Mouse (Mus musculus) kidney, embryonic 16.5 days (tissue): ENCODE measurements at regions not wholly inside any gene's neighbourhood (a gene's known extent, or its start where the extent isn't known, plus 50 kb on each side); places are given as distances from the start of the nearest gene placed in this dataset.

Experiments
- ATAC-seq: fragments of 200-750 bp; cut with Nextera tagmentation; 2 replicates; pipeline ENCODE4 v1.8.0; 2017; ENCODE audit warnings: moderate TSS enrichment; ENCODE audit not compliant: low FRiP score, low TSS enrichment
- H3K27ac ChIP-seq: fragments of 300-500 bp; sonication (generic); 2 replicates; pipeline ENCODE4 v1.5.1; 2014; ENCODE audit warnings: low read length
- H3K27me3 ChIP-seq: fragments of 300-500 bp; sonication (generic); 2 replicates; pipeline ENCODE4 v1.6.1; 2014; ENCODE audit warnings: low read length, control low read depth, mixed read lengths; ENCODE audit not compliant: insufficient read depth
- H3K36me3 ChIP-seq: fragments of 300-500 bp; sonication (generic); 2 replicates; pipeline ENCODE4 v1.6.1; 2014; ENCODE audit warnings: low read length, control low read depth, mixed read lengths; ENCODE audit not compliant: insufficient read depth
- H3K4me1 ChIP-seq: fragments of 300-500 bp; sonication (generic); 2 replicates; pipeline ENCODE4 v1.6.1; 2014; ENCODE audit warnings: low read length, control low read depth, mixed read lengths; ENCODE audit not compliant: insufficient read depth
- H3K4me2 ChIP-seq: fragments of 300-500 bp; sonication (generic); replicated peaks from 2 replicates; pipeline ENCODE4 v1.6.1; 2014; ENCODE audit warnings: low read depth, low read length
- H3K4me3 ChIP-seq: fragments of 300-500 bp; sonication (generic); 2 replicates; pipeline ENCODE4 v1.5.1; 2014; ENCODE audit warnings: mild to moderate bottlenecking, low read length
- H3K9ac ChIP-seq: fragments of 300-500 bp; sonication (generic); replicated peaks from 2 replicates; pipeline ENCODE4 v1.6.1; 2014; ENCODE audit warnings: low read length
- H3K9me3 ChIP-seq: fragments of 300-500 bp; sonication (generic); 2 replicates; pipeline ENCODE4 v1.6.1; 2016; ENCODE audit warnings: low read length, control low read depth
- WGBS: fragments of 180-500 bp; shearing (Covaris S2); extraction: QIAGEN DNeasy Blood & Tissue Kit; methylation state at CpG from one replicate; pipeline ENCODE4 v1.1.7; 2014; 5-methylcytosine and 5-hydroxymethylcytosine counted together

- H3K4me1 ChIP-seq: no peaks in the 10 kb centered on the region
- H3K4me2 ChIP-seq: peak overlapping the region; percentile 44
- H3K27me3 ChIP-seq: no peaks in the 10 kb centered on the region
- no peaks in the 10 kb centered on the region for H3K9me3 ChIP-seq
- no peaks in the 10 kb centered on the region for H3K36me3 ChIP-seq
- ATAC-seq: peak; percentile 63; the same call in 1 of the 2 replicates
- no peak overlapping the region for H3K27ac ChIP-seq
- peak overlapping the region; percentile 17; the same call in 1 of the 2 replicates for H3K4me3 ChIP-seq
- H3K9ac ChIP-seq: no peak overlapping the region
- WGBS: 27% methylated on average over 13 of the region's 13 CpGs
Observed at GRCm38 (mm10) chr14:114790946-114791830, 300.8 kb upstream of the Gpc5 start.

GRCm38 (mm10) chr14:114791831-114792224 is 300.2 kb upstream of the Gpc5 start:
- 63% methylated on average over 4 of the region's 4 CpGs for WGBS
- Histone ChIP-seq H3K4me2 (no peak overlapping the region), H3K9ac (no peak overlapping the region), H3K4me3 (no peak overlapping the region), H3K9me3 (no peaks in the 10 kb centered on the region), H3K36me3 (no peaks in the 10 kb centered on the region), H3K27me3 (no peaks in the 10 kb centered on the region), H3K4me1 (no peaks in the 10 kb centered on the region), H3K27ac (no peak overlapping the region)
- no peak for ATAC-seq

GRCm38 (mm10) chr14:114804643-114805042 is 287.4 kb upstream of the Gpc5 start:
- ATAC-seq: no peak
- no peak overlapping the region for H3K4me2 ChIP-seq
- 66% methylated on average over 11 of the region's 11 CpGs for WGBS
- H3K9me3 ChIP-seq: no peaks in the 10 kb centered on the region
- H3K27me3 ChIP-seq: no peaks in the 10 kb centered on the region
- no peaks in the 10 kb centered on the region for H3K36me3 ChIP-seq
- no peak overlapping the region for H3K9ac ChIP-seq
- no peak overlapping the region for H3K27ac ChIP-seq
- no peaks in the 10 kb centered on the region for H3K4me1 ChIP-seq
- H3K4me3 ChIP-seq: no peak overlapping the region

- H3K9me3 ChIP-seq: no peaks in the 10 kb centered on the region
- H3K27ac ChIP-seq: no peak overlapping the region
- H3K4me3 ChIP-seq: no peak overlapping the region
- H3K36me3 ChIP-seq: no peaks in the 10 kb centered on the region
- no peak overlapping the region for H3K9ac ChIP-seq
- no peak overlapping the region for H3K4me2 ChIP-seq
- no peaks in the 10 kb centered on the region for H3K27me3 ChIP-seq
- no peak for ATAC-seq
- no peaks in the 10 kb centered on the region for H3K4me1 ChIP-seq
- WGBS: 86% methylated on average over 2 of the region's 2 CpGs
Observed at GRCm38 (mm10) chr14:114808621-114809020, 283.4 kb upstream of the Gpc5 start.

GRCm38 (mm10) chr14:114820677-114821076 is 271.3 kb upstream of the Gpc5 start:
- ATAC-seq: no peak
- WGBS: 24% methylated on average over 1 of the region's 1 CpGs
- H3K9ac ChIP-seq: no peak overlapping the region
- H3K27me3 ChIP-seq: no peaks in the 10 kb centered on the region
- no peak overlapping the region for H3K4me2 ChIP-seq
- H3K9me3 ChIP-seq: no peaks in the 10 kb centered on the region
- H3K4me1 ChIP-seq: no peaks in the 10 kb centered on the region
- no peaks in the 10 kb centered on the region for H3K36me3 ChIP-seq
- 0 out of 2 replicates have a peak overlapping the region, but pooled peaks have one; percentile 17 for H3K27ac ChIP-seq
- H3K4me3 ChIP-seq: no peak overlapping the region

GRCm38 (mm10) chr14:114821098-114821594 is 270.9 kb upstream of the Gpc5 start:
- H3K36me3 ChIP-seq: no peaks in the 10 kb centered on the region
- WGBS: 20% methylated on average over 2 of the region's 2 CpGs
- no peaks in the 10 kb centered on the region for H3K9me3 ChIP-seq
- no peak overlapping the region for H3K4me3 ChIP-seq
- H3K4me2 ChIP-seq: no peak overlapping the region
- ATAC-seq: peak; percentile 59; the same call in 1 of the 2 replicates
- no peak overlapping the region for H3K27ac ChIP-seq
- H3K9ac ChIP-seq: no peak overlapping the region
- H3K4me1 ChIP-seq: no peaks in the 10 kb centered on the region
- no peaks in the 10 kb centered on the region for H3K27me3 ChIP-seq

- Histone ChIP-seq H3K27me3 (no peaks in the 10 kb centered on the region), H3K9ac (no peak overlapping the region), H3K27ac (no peak overlapping the region), H3K4me3 (no peak overlapping the region), H3K36me3 (no peaks in the 10 kb centered on the region), H3K9me3 (no peaks in the 10 kb centered on the region), H3K4me1 (no peaks in the 10 kb centered on the region), H3K4me2 (no peak overlapping the region)
- 0 out of 2 replicates have a peak, but pooled peaks have one; percentile 27 for ATAC-seq
- 88% methylated on average over 5 of the region's 5 CpGs for WGBS
Observed at GRCm38 (mm10) chr14:114821672-114822071, 270.3 kb upstream of the Gpc5 start.

GRCm38 (mm10) chr14:114826662-114827321 is 265.2 kb upstream of the Gpc5 start:
- ATAC-seq: no peak
- Histone ChIP-seq H3K36me3 (no peaks in the 10 kb centered on the region), H3K4me3 (no peak overlapping the region), H3K9me3 (no peaks in the 10 kb centered on the region), H3K4me1 (no peaks in the 10 kb centered on the region), H3K4me2 (no peak overlapping the region), H3K27me3 (no peaks in the 10 kb centered on the region), H3K9ac (no peak overlapping the region), H3K27ac (no peak overlapping the region)
- WGBS: 70% methylated on average over 10 of the region's 10 CpGs

- H3K9ac ChIP-seq: no peak overlapping the region
- WGBS: 53% methylated on average over 2 of the region's 2 CpGs
- H3K4me2 ChIP-seq: no peak overlapping the region
Observed at GRCm38 (mm10) chr14:114829310-114829709, 262.7 kb upstream of the Gpc5 start.

More at GRCm38 (mm10) chr14:114829310-114829709, 262.7 kb upstream of the Gpc5 start:
- no peak for ATAC-seq
- Histone ChIP-seq H3K27ac (no peak overlapping the region), H3K9me3 (0 out of 2 replicates have a peak, but pooled peaks cover 2% of the 10 kb centered on the region), H3K27me3 (no peaks in the 10 kb centered on the region; the same call in 1 of the 2 replicates), H3K4me3 (no peak overlapping the region), H3K4me1 (no peaks in the 10 kb centered on the region), H3K36me3 (no peaks in the 10 kb centered on the region)
